15 mouse cellular contexts compared by ENCODE assay signal in the genomic region with DNA sequence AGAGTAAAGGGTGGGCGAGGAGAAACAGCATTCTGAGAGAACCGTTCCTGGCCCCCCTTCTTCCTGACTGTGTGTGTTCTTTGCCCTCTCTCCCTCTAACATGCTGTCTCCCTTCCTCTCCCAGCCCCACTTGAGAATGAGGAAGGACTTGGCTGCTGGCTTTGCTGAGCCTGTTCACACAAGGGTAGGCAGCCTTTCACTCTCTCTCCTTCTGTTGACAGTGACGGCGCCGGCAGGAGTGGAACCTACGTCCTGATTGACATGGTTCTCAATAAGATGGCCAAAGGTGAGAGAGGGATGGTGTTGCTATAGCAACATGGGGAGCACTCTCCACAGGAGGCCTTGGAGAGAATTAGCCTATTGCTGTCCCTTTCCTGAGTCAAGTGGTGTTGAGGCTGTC.
DNase-seq lines count a peak whose midpoint lies in the region; ATAC-seq and TF ChIP-seq lines count a peak whose summit lies in the region.
"Had no signal": no experiment of that assay in that cellular context is flagged by ENCODE, and none has a peak within 500 bp of the region (broad histone marks: within the 10 kb centered on the region; RNA-seq: fewer than 3 reads in every experiment).

No protein-coding gene starts in this region.

- 0 out of 2 replicates have a peak, but pooled peaks have one; percentile 34 for ATAC-seq in intestine, embryonic 15.5 days
- no peak for ATAC-seq in intestine, postnatal 0 days
- peak; percentile 10; the same call in 1 of the 2 replicates for ATAC-seq in hindbrain, embryonic 11.5 days (ENCODE audit: low FRiP score)
- no peak for ATAC-seq in midbrain, embryonic 14.5 days (ENCODE audit: low FRiP score, low TSS enrichment)

- no peak overlapping the region for H3K4me2 ChIP-seq in intestine, embryonic 15.5 days (replicated peaks)
- H3K4me2 ChIP-seq in intestine, postnatal 0 days (replicated peaks; ENCODE audit: low read depth) = no peak overlapping the region
- H3K4me2 ChIP-seq in hindbrain, embryonic 11.5 days (replicated peaks; ENCODE audit: low read depth, low read length) = no peak overlapping the region
- no peak overlapping the region for H3K4me2 ChIP-seq in midbrain, embryonic 14.5 days (ENCODE audit: low read length)
- H3K4me2 ChIP-seq: heart, embryonic 15.5 days had no signal

- H3K9me3 ChIP-seq in intestine, embryonic 15.5 days = no peaks in the 10 kb centered on the region
- H3K9me3 ChIP-seq in intestine, postnatal 0 days (ENCODE audit: control insufficient read depth) = no peaks in the 10 kb centered on the region
- no peaks in the 10 kb centered on the region for H3K9me3 ChIP-seq in hindbrain, embryonic 11.5 days (ENCODE audit: control insufficient read depth, low read length)
- H3K9me3 ChIP-seq in midbrain, embryonic 14.5 days (ENCODE audit: control insufficient read depth, low read length) = no peaks in the 10 kb centered on the region
- H3K9me3 ChIP-seq: heart, embryonic 15.5 days had no signal

- peak; percentile 34 for DNase-seq in embryo, embryonic 10.5 days (ENCODE audit: low spot score)
- peak; percentile 45 for DNase-seq in hindbrain, embryonic 11.5 days (ENCODE audit: low spot score)
- DNase-seq in midbrain, embryonic 14.5 days = peak; percentile 67
- no peak for DNase-seq in adrenal gland, adult (ENCODE audit: inconsistent age in 2 of 2, low spot score in 1 of 2)
- DNase-seq in liver = no peak
- DNase-seq in gastrocnemius, postnatal 25 days = no peak
- DNase-seq: B cell, adult 2 months; gastrocnemius, postnatal 10 days; kidney, adult 18-20 months; layer of hippocampus, adult 9-11 months; lung, adult 2 months had no signal

- TF ChIP-seq CTCF in intestine, postnatal 0 days (IDR thresholded peaks at IDR 0.05; ENCODE audit: low read depth) = no peak

- no peak overlapping the region for H3K27ac ChIP-seq in intestine, embryonic 15.5 days
- H3K27ac ChIP-seq in intestine, postnatal 0 days (ENCODE audit: low read depth, low read length) = no peak overlapping the region
- peak overlapping the region; percentile 9 for H3K27ac ChIP-seq in hindbrain, embryonic 11.5 days (ENCODE audit: low read depth, low read length)
- peak overlapping the region; percentile 81 for H3K27ac ChIP-seq in midbrain, embryonic 14.5 days (replicated peaks; ENCODE audit: low read depth, low read length)
- H3K27ac ChIP-seq: heart, embryonic 15.5 days had no signal

- H3K27me3 ChIP-seq in intestine, embryonic 15.5 days (replicated peaks) = no peaks in the 10 kb centered on the region
- H3K27me3 ChIP-seq in intestine, postnatal 0 days (replicated peaks; ENCODE audit: control insufficient read depth, insufficient read depth, low read length) = no peaks in the 10 kb centered on the region
- no peaks in the 10 kb centered on the region for H3K27me3 ChIP-seq in hindbrain, embryonic 11.5 days (ENCODE audit: control insufficient read depth, insufficient read depth, low read length)
- no peaks in the 10 kb centered on the region for H3K27me3 ChIP-seq in midbrain, embryonic 14.5 days (ENCODE audit: control insufficient read depth, insufficient read depth, low read length)

- 46% methylated on average over 6 of the region's 6 CpGs for WGBS in intestine, embryonic 15.5 days
- 31% methylated on average over 6 of the region's 6 CpGs for WGBS in intestine, postnatal 0 days
- WGBS in hindbrain, embryonic 11.5 days = 21% methylated on average over 6 of the region's 6 CpGs
- WGBS in midbrain, embryonic 14.5 days = 9% methylated on average over 6 of the region's 6 CpGs

- H3K4me3 ChIP-seq in intestine, embryonic 15.5 days (replicated peaks) = no peak overlapping the region
- H3K4me3 ChIP-seq in intestine, postnatal 0 days (ENCODE audit: low read depth, low read length) = no peak overlapping the region
- H3K4me3 ChIP-seq in hindbrain, embryonic 11.5 days (ENCODE audit: low read depth, low read length) = no peak overlapping the region
- no peak overlapping the region for H3K4me3 ChIP-seq in midbrain, embryonic 14.5 days (replicated peaks; ENCODE audit: low read depth, low read length)
- H3K4me3 ChIP-seq: heart, embryonic 15.5 days had no signal

- H3K9ac ChIP-seq in intestine, embryonic 15.5 days = no peak overlapping the region
- H3K9ac ChIP-seq in intestine, postnatal 0 days (ENCODE audit: low read depth, low read length) = no peak overlapping the region
- no peak overlapping the region for H3K9ac ChIP-seq in hindbrain, embryonic 11.5 days (ENCODE audit: low read depth, low read length)
- no peak overlapping the region; the same call in 1 of the 2 replicates for H3K9ac ChIP-seq in midbrain, embryonic 14.5 days (replicated peaks; ENCODE audit: low read length)
- H3K9ac ChIP-seq: heart, embryonic 15.5 days had no signal

- H3K4me1 ChIP-seq in intestine, embryonic 15.5 days (replicated peaks) = no peaks in the 10 kb centered on the region
- H3K4me1 ChIP-seq in intestine, postnatal 0 days (replicated peaks; ENCODE audit: control insufficient read depth, insufficient read depth, low read length) = no peaks in the 10 kb centered on the region
- peaks cover 22% of the 10 kb centered on the region for H3K4me1 ChIP-seq in hindbrain, embryonic 11.5 days (replicated peaks; ENCODE audit: control insufficient read depth, insufficient read depth, low read length)
- H3K4me1 ChIP-seq in midbrain, embryonic 14.5 days (ENCODE audit: control insufficient read depth, insufficient read depth, low read length) = peaks cover 71% of the 10 kb centered on the region

- H3K36me3 ChIP-seq in intestine, embryonic 15.5 days = no peaks in the 10 kb centered on the region
- H3K36me3 ChIP-seq in intestine, postnatal 0 days (ENCODE audit: control insufficient read depth, insufficient read depth) = no peaks in the 10 kb centered on the region
- no peaks in the 10 kb centered on the region for H3K36me3 ChIP-seq in hindbrain, embryonic 11.5 days (ENCODE audit: control insufficient read depth, insufficient read depth, low read length)
- peaks cover 47% of the 10 kb centered on the region for H3K36me3 ChIP-seq in midbrain, embryonic 14.5 days (ENCODE audit: control insufficient read depth, insufficient read depth, low read length)
- H3K36me3 ChIP-seq: G1E; heart, embryonic 15.5 days had no signal

Comparison
In these comparisons a context has a peak if more than half of its experiments do, and no peak if none do; other contexts are left out.
1. ATAC-seq: peak in intestine, embryonic 15.5 days (single experiment) and hindbrain, embryonic 11.5 days (single experiment); none in intestine, postnatal 0 days (single experiment) and midbrain, embryonic 14.5 days (single experiment).
2. H3K27ac ChIP-seq: peak in hindbrain, embryonic 11.5 days (single experiment) and midbrain, embryonic 14.5 days (single experiment); none in intestine, embryonic 15.5 days (single experiment) and intestine, postnatal 0 days (single experiment).
3. DNase-seq: peak in embryo, embryonic 10.5 days (single experiment), hindbrain, embryonic 11.5 days (single experiment) and midbrain, embryonic 14.5 days (single experiment); none in adrenal gland, adult (0 of 2), liver (single experiment) and gastrocnemius, postnatal 25 days (single experiment).